Mouse (Mus musculus) inflammation-experienced regulatory T-cells (primary cell): ENCODE results near the gene Kctd15. TPM values are rescaled to one million over a fixed set of nuclear protein-coding genes. Genes with fewer than 3 reads are reported as not detected.

ENCODE experiments used
- polyA plus RNA-seq, 2 experiments: library from polyadenylated mRNA; unstranded; fragments of 100-300 nt; shearing (Covaris generic); gene quantifications; one replicate each; pipeline ENCODE4 v1.2.1; 2017

The Kctd15 gene
- under 1 TPM; 0.34 to 0.39 TPM for polyA plus RNA-seq

DNA sequence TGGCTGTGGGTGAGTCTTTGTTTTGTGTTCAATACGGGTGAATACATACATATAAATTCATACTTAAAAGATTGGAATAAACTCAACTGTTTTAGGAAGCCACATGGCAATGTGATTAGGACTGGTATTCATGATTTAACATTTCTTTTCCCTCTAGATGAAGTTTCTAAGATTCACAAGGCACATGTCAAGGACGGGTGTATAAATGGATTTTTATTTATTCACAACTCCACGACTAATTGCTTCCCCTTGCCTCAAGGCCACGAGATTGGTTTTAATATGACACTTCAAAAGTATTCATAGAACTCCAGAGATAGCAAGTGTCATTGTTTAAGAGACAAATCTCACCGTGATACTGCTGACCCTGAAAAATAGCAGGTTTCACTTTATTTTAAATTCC, at the start of gene Kctd15:
Gene Kctd15 (minus strand): TSS at position 101 of the 400 bp plus-strand sequence.

Other genes with a start within 250 kb of the Kctd15 start
- gene Chst8, start 156.0 kb upstream of the Kctd15 start, polyA plus RNA-seq: under 1 TPM; 0.29 to 0.82 TPM